Mouse (Mus musculus) myocyte (in vitro differentiated cells): ENCODE measurements around the gene Ppard.
A peak's percentile ranks its signal among the peaks of the same experiment; 100 is the strongest.

Experiments used
- CEBPB ChIP-seq: IDR thresholded peaks from 2 replicates; pipeline ENCODE4 v1.6.1; 2011; ENCODE audit warnings: mild to moderate bottlenecking, moderate library complexity; ENCODE audit not compliant: poor library complexity, insufficient read depth, severe bottlenecking
- MAX ChIP-seq: IDR thresholded peaks from one replicate; pipeline ENCODE4 v1.6.1; 2011; ENCODE audit warnings: low read depth, mild to moderate bottlenecking, control low read depth
- MYOD1 ChIP-seq, 3 experiments: IDR thresholded peaks; one replicate each; pipeline ENCODE4 v1.6.1; 2011; ENCODE audit warnings: control low read depth in 2 of 3, low read depth in 2 of 3, mild to moderate bottlenecking in 2 of 3, moderate library complexity in 1 of 3; ENCODE audit not compliant: insufficient read length in 2 of 3, control insufficient read depth in 1 of 3
- MYOG ChIP-seq, 3 experiments: IDR thresholded peaks; one replicate each; pipeline ENCODE4 v1.6.1; 2011; ENCODE audit warnings: control low read depth in 2 of 3, low read depth in 2 of 3, mild to moderate bottlenecking in 2 of 3; ENCODE audit not compliant: insufficient read length in 2 of 3, control insufficient read depth in 1 of 3, insufficient read depth in 1 of 3
- POLR2A ChIP-seq: IDR thresholded peaks from one replicate; pipeline ENCODE4 v1.6.1; 2011; ENCODE audit warnings: low read depth, mild to moderate bottlenecking, control low read depth, moderate library complexity; ENCODE audit not compliant: insufficient read length
- POLR2AphosphoS2 ChIP-seq: IDR thresholded peaks from one replicate; pipeline ENCODE4 v1.6.1; 2011; ENCODE audit warnings: low read depth, control low read depth; ENCODE audit not compliant: insufficient read length
- TCF12 ChIP-seq: IDR thresholded peaks from one replicate; pipeline ENCODE4 v1.6.1; 2011; ENCODE audit warnings: mild to moderate bottlenecking, control low read depth; ENCODE audit not compliant: poor library complexity, insufficient read depth, severe bottlenecking
- USF1 ChIP-seq: IDR thresholded peaks from one replicate; pipeline ENCODE4 v1.6.1; 2011; ENCODE audit warnings: low read depth, mild to moderate bottlenecking, control low read depth, moderate library complexity

DNA sequence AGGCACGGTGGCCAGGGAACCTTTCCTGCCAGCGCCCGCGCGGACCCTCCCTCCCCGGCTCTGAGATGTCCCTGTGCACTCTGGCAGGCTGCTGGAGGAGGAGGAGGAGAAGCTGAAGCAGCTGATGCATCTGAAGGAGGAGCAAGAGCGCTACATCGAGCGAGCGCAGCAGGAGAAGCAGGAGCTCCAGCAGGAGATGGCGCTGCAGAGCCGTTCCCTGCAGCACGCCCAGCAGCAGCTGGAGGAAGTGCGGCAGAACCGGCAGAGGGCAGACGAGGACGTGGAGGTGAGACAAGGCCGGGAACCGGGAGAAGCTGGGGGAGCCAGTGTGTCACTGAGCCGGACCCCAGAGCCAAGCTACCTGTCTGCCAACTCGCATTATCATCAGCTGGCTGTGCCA, 6.5 kb upstream of the Ppard start:
- no peak for TF ChIP-seq USF1
- no peak for TF ChIP-seq POLR2A
- no peak for TF ChIP-seq MAX
- TF ChIP-seq CEBPB: no peak
- no peak for TF ChIP-seq TCF12
- peak in 2 of 3 experiments; percentile 78 to 84 for TF ChIP-seq MYOD1 (IDR thresholded peaks at IDR 0.05; ENCODE audit: control insufficient read depth in 1 of 3, insufficient read length in 2 of 3, low read depth in 2 of 3)
- TF ChIP-seq POLR2AphosphoS2: no peak
- TF ChIP-seq MYOG (IDR thresholded peaks at IDR 0.05; ENCODE audit: control insufficient read depth in 1 of 3, insufficient read depth in 1 of 3, insufficient read length in 2 of 3, low read depth in 2 of 3): peak; percentile 48 to 92 (median 91)
